Mouse (Mus musculus) large intestine, adult 2 months (tissue): ENCODE data around the gene Olfml2a. TPM values are rescaled to one million over a fixed set of nuclear protein-coding genes. Genes with fewer than 3 reads are reported as not detected.

ENCODE experiments used
- DNase-seq: peaks from one replicate; pipeline ENCODE4 v3.0.0-alpha.2; 2012; ENCODE audit warnings: low read depth, low spot score
- WGBS: fragments of 180-500 bp; shearing (Covaris S2); methylation state at CpG from one replicate; pipeline ENCODE4 v1.1.7; 2018; 5-methylcytosine and 5-hydroxymethylcytosine counted together
- polyA plus RNA-seq: library from polyadenylated mRNA; depleted of rRNA; stranded (reverse); fragments of >200 nt; gene quantifications from 2 replicates; pipeline ENCODE4 v1.2.3, GENCODE M21; 2012

Olfml2a gene
- polyA plus RNA-seq, 1 experiment, result 0.79 TPM

DNA sequence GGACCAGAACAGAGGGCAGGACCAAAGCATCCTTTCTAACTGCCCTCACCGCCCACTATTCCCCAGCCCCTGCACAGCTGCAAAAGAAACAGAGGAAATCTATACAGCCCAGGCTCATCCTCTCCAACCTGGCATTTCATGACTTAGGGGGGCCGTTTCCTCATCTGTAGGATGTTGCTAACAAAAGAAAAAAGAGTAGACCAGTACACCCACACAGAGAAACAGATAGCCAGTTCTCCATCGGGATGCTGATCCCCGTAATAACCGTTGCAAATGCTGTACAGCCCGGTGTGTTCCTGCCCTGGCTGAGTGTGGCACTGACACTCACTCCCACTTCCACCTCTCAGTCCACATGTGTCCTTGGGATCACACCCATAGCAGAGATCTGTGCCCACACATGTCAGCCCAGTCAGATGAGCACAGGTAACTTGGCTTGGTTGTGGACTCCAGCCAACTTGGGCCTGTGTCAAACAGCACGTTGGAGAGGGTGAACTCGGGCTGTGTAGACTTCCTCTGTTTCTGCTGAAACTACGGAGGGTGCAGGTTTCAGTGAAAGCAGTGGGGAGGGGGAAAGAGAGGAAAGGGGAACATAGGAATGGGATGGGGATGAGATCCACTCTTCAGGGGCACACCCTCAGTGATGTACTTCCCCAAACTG lies 5.1 kb downstream of the Olfml2a start:
- 66% methylated on average over 9 of the region's 9 CpGs for WGBS

DNA sequence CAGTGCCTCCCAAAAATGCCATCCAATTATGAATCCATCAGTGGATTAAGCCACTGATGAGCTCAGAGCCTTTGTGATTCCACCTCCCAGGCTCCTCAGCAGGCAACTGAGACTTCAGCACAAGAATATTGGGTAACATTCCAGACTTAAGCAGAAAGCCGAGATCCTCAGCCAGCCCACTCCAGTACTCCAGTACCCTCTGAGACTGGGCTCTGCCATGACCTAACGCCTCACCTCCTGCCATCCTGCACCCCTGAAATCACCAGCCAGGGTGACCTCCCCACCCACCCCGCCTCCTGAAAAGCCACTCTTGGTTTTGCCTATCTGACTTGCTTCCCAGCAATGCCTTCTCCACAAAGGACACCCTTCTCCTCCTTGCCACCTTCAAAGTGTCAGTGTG lies 5.6 kb downstream of the Olfml2a start:
- 82% methylated on average over 3 of the region's 3 CpGs for WGBS

More for the DNA sequence above, 5.1 kb downstream of the Olfml2a start:
- no peak for DNase-seq

DNA sequence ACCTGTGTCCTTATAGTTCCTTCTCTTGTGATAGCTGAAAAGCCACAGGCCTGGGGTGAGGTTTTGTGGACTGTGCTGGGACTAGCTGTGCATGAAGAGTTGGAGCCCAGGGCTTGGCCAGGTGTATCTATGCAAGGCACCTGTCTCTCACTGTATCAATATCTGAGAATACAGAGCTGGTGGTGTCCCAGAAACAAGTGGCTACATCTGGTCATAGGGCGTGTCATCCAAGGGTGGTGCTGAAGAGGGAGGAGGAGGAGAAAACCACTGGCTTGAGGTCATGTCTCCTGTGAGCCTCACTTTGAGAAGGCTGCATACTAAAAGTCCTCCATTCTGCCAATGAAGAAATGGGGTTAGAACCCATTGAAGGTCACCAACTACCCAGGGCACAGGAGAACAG lies 6.2 kb downstream of the Olfml2a start:
- 77% methylated on average over 1 of the region's 1 CpGs for whole genome bisulfite sequencing
- DNase-seq, result no peak

More for the DNA sequence above, 5.6 kb downstream of the Olfml2a start:
- DNase-seq, result no peak

DNA sequence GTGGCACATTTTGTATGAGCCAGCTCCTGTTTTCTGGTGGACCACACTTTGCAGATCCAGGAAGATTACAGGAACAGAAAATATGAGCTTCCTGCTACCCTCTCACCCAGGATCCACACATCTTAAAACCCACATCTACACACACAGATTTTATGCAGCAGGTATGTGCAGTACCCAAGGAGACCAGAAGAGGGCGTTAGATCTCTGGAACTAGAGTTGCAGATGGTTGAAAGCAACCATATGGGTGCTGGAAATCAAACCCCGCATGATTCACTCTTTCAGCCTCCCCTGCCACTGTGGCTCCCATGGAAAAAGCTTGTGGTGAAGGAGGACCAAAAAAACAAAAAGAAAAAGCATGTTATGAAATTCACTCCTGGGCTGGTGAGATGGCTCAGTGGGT lies 7.3 kb downstream of the Olfml2a start:
- 70% methylated on average over 2 of the region's 2 CpGs for WGBS
- DNase-seq, result no peak

DNA sequence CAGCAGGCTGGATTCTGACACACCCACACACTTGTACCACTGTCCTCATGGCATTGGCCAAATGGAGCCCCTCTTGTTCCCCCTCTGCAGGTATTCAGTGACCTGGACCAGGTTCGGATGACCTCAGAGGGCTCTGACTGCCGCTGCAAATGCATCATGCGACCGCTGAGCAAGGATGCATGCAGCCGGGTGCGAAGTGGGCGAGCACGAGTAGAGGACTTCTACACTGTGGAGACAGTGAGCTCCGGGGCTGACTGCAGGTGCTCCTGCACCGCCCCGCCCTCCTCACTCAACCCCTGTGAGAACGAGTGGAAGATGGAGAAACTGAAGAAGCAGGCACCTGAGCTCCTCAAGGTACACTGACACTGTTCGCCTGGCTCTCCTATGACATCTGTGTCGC lies 9.6 kb downstream of the Olfml2a start:
- 68% methylated on average over 14 of the region's 14 CpGs for WGBS
- no peak for DNase-seq

DNA sequence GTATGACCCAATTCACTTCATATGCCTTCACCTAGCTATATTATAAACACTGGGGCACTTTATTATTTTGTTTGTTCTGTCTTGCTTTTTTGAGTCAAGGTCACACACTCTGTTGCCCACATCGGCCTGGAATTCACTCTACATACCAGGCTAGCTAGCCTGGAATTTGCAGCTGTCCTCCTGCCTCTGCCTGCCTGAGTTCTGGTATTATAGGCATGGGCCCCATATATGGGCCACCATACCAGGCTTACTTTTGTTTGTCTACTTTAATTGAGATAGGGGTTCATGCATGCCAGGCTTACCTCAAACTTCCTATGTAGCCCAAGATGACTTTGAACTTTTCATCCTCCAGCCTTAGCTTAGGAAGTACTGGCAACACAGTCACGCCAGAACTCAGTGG lies 10.1 kb downstream of the Olfml2a start:
- WGBS, result 65% methylated on average over 2 of the region's 2 CpGs

DNA sequence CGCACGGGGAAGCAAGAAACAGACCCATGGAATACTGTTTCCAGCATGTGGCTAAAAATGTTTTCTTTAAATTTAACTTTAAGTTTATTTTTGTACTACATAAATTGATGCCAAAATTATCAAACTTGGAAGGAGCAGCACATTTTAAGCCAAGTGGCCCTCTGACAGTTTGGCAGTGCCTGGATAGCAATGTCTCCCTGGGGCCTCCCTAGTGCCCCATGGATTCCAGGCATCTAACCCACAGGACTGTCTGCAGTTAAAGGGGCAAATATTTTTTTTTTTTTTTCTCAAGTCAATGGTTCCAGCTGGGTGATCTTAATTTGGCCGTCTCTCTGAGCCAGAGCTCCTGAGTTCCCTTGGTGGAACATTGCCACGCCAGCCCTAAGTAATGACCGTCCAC lies 11.4 kb downstream of the Olfml2a start:
- no peak for DNase-seq

More for the DNA sequence above, 10.1 kb downstream of the Olfml2a start:
- DNase-seq, result no peak

DNA sequence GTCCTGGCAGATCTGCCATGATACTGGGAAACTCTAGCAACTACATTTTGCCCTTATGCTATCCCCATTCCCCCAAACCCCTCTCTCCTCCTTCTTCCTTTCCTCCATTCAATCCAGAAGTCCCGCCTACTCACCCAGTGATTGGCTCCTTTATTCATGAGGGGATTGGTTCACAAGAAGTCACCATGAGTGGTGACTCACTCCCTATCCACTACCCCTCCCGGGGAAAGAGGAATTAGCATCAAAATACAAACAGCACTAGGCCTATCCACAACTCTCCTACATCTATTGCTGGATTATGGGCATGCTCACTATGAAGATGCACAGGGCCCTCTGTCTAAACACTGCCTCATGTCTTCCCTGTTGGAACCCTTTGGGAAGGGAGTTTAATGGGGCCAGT lies 12.2 kb downstream of the Olfml2a start:
- 41% methylated on average over 2 of the region's 2 CpGs for WGBS

More for the DNA sequence above, 11.4 kb downstream of the Olfml2a start:
- WGBS, result 79% methylated on average over 5 of the region's 5 CpGs

DNA sequence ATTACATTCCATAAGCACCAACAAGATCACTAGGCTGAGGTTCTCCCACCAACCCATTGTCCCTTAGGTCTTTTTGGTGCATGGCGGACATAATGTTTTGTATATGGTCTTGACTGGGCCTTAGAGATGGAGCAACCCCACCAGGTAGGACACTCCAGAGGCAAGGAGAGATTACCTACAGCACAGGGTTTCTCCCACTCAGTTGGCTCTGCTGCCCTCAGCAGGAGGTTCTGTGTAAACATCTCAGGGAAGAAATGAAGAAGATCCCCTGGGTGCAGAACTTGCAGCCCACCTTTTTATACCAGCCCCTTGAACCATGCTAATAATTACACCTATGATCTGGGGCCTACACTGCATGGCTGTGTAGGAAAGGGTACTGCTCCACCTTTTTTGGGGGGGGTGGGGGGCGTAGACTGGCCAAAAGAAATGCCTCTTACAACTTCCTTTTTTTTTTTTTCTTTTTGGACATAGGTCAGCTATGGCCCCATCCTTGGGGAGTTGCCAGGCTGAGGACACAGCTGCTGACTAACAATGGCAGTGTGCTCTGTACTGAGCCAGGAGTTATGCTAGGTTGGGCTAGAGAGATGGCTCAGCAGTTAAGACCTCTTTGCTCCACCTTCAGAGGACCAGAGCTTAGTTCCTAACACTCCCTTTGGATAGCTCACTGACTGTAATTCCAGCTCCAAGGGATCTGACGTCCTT lies 12.8 kb downstream of the Olfml2a start:
- no peak for DNase-seq
- WGBS, result 58% methylated on average over 3 of the region's 3 CpGs

More for the DNA sequence above, 12.2 kb downstream of the Olfml2a start:
- DNase-seq, result no peak

DNA sequence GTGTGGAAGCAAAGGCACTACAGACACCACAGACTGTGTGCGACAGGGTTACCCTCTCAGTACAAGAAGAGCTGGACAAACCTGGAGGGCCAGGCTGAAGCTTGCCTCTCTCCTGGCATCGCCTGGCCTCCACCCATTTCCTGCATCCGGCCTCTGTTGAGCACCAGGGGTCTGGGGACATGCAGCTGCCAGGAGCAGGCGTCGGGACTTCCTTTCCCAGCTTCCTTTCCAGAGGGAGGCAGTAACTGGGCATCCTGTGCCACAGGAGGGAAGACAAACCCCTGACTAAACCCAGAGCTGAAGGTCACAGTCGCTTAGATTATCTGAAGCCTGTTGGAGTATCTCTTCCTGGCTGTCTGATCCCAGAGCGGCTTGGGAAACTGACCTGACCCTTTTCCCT lies 15.8 kb downstream of the Olfml2a start:
- no peak for DNase-seq
- WGBS, result 60% methylated on average over 7 of the region's 7 CpGs

DNA sequence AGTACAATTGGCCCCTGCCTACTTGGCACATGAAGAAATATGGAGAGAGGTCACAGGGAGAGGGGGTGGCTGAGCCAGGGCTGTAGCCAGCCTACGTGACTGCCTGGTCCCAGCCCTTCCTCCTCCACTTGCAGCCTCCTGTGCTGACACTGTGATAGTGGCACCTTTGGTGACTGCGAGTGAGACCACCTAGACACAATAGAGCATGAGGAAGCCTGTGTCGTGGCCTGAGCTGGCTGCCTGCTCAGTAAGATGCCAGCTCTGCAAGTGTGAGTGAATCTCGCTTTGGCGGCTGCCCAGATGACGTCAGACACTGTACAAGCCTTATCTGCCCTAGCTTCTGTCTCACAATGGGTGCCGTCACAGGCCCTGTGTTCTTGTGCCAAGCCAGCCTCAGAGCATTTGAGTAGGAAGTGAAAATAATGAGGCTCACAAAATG lies 18.5 kb downstream of the Olfml2a start:
- peak; percentile 51 for DNase-seq
- 30% methylated on average over 7 of the region's 7 CpGs for WGBS

DNA sequence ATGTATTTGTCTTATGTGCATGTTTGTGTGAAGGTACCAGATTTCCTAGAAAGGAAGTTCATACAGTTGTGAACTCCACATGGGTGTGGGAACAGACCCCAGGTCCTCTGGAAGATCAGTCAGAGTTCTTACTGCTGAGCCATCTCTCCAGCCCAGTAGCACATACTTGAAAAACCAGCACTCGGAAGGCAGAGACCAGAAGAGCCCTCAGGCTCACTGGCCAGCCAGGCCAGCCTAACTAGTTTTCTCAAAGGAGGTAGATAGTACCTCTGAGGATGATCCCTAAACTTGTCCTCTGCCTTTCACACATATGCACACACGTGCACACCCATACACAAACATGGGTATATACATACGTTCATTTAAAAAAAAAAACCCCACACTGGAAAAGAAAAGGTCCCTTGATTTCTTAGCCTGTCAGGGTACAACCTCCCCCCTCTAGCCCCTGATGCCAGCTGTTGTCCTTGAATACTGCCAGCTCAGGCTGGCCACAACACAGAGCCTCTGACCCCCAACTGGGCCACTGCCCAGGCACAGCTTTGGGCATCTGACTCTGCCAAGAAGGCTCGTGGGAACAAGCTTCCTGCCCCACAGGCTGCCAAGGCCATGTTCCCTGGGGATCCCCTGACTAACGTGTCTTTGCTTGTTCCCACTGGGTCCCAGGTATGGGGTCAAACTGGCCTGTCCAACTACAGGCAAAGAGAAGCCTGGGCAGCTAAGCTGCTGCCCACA lies 21.5 kb downstream of the Olfml2a start:
- DNase-seq, result no peak
- WGBS, result 80% methylated on average over 5 of the region's 5 CpGs

DNA sequence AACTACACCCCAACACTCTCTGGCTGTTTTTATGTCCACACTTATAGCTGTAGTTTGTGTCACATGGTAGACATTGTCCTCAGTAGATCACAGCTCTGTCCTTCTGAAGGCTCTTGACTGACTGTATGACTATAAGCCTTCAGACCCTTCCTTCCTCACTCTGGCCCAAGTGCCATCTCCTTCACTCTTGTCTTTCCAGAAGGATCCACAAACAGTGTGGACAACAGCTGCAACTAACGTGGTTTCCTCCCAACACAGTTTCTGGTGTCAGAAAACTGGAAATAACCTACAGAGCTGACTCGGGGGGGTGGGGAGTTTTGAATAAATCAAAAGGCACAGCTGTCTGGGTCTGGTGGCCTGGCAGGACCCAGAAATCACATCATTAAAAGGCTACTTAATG lies 24.3 kb downstream of the Olfml2a start:
- WGBS, result 71% methylated on average over 2 of the region's 2 CpGs
- no peak for DNase-seq

DNA sequence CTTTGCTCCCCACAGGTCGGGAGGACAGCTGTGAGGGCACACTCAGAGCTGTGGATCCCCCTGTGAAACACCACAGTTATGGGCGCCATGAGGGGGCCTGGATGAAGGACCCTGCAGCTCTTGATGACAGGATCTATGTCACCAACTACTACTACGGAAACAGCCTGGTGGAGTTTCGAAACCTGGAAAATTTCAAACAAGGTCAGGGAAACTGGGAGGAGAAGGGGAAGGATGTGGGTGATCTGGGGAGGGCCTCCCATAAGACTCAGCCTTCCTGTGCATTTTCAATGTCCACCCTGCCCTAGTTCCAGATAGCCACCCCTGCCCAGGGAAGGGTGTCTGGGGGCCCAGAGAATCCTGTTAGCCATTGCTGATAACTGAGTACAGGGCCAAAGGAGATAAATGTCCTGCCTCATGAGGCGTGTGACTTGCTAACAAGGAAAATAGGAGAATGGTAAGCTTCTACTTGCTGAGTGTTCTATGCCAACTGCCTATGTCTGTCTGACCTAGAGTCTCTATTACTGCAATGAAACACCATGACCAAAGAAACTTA lies 26.0 kb downstream of the Olfml2a start:
- DNase-seq, result no peak
- WGBS, result 78% methylated on average over 5 of the region's 5 CpGs

DNA sequence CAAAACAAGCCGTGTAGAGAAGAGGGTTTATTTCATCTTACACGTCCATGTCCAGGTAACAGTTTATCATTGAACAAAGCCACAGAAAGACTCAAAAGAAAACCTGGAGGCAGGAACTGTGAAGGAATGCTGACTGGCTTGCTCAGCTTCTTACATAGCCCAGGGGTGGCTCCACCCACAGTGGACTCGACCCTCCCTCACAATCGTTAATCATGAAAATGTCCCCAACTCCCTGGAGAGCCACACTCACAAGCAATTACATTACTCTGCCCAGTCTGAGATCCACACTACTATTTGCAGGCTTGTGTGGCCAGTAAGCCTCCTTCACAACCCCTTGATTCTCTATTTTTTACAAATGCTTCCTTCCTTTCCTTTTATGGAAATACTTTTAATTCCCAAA lies 32.4 kb downstream of the Olfml2a start:
- WGBS, result 28% methylated on average over 4 of the region's 4 CpGs

DNA sequence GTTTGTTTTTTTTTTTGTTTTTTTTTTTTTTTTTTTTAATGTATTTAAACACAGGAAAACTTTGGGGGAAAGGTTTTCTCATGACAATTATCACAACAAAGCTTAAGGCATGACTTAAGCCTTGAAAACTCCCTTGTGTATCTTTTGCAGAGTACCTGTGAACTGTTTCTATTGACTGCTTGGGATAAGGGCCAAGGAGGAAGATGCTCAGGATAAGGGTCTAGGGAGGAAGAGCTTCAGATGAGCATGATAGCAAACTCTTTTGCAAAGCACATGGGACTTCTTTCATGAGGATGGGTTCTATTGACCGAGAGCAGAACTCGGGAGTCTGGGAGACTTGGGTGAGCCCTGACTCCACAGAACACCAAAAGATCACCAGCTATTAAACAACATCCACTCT lies 37.9 kb downstream of the Olfml2a start:
- DNase-seq, result no peak
- 84% methylated on average over 2 of the region's 2 CpGs for WGBS

More for the DNA sequence above, 32.4 kb downstream of the Olfml2a start:
- no peak for DNase-seq

DNA sequence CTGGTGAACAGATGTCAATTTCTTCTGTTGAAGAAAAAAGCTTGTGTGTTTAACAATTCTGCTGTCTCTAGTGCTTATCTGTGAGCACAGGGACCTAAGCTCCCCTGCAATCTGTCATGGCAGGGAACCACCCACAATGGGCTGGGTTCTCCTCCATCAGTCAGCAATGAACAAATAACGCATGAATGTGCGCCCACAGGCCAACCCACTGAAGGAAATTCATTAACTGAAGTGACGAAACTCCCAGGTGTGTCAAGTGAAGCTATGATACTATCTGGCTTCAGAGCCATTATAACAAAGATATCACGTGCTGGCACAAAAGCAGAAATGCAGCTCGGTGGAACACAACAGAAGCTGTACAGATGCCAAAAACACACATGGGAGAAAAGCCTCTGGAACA lies 38.3 kb downstream of the Olfml2a start:
- no peak for DNase-seq
- 33% methylated on average over 5 of the region's 5 CpGs for whole genome bisulfite sequencing

DNA sequence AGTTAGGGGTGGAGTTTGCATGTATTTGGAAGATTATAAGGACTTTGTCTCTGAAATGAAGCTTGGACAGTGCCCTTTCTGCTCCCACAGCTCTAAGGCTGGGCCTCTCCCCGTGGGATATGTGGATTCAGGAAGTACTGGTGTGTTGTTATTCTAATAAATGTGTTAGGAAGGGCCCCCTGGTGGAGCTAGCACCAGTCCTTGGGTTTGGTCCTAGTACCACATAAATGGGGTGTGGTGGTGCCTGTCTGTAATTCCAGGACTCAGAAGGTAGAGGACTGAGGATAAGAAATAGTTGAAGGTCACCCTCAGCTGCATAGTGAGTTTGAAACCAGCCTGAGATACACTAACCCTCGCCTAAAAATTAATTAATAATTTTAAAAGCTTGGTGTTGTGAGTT lies 41.4 kb downstream of the Olfml2a start:
- DNase-seq, result no peak
- WGBS, result 31% methylated on average over 2 of the region's 2 CpGs

DNA sequence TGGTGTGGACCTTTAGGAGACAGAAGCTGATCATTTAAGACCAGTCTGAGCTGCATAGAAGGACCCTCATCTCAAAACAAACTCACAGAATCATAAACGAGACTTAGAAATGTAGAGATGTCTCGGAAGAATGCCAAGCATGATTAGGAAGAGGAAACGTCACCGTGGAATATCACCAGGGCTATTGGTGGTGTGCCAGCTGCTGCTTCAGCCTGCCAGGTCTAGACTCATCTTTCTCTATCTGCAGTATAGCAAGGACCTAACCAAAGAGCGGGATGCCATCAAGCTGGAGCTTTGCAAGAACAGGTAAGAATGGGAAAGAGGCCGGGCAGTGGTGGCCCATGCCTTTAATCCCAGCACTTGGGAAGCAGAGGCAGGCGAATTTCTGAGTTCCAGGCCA lies 41.9 kb downstream of the Olfml2a start:
- WGBS, result 51% methylated on average over 7 of the region's 7 CpGs
- no peak for DNase-seq

DNA sequence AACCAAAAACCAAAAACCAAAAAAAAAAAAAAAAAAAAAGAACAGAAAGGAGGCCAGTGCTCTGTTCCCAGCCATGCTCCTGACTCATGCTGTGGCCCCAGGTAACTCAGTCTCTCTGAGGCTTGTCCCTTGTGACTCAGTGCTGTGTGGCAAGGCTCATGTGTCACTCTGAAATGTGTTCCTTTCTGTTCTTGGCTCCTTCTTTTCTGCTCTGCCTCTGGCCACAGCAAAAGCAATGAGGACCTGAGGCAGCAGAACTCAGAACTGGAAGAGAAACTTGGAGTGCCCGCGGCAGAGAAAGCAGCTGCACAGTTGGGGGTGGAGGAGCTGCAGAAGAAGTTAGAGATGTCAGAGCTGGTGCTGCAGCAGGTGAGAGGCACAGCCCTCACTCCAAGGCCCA lies 42.4 kb downstream of the Olfml2a start:
- DNase-seq, result no peak
- 60% methylated on average over 2 of the region's 2 CpGs for WGBS
